Comparison of ENCODE assay signal across 23 mouse cellular contexts in genomic region chr6:54432191-54432590, GRCm38 (mm10). TPM values are rescaled to one million over a fixed set of nuclear protein-coding genes. Genes with fewer than 3 reads are reported as not detected.
DNase-seq lines count a peak whose midpoint lies in the region; ATAC-seq and TF ChIP-seq lines count a peak whose summit lies in the region.
"Had no signal": no experiment of that assay in that cellular context is flagged by ENCODE, and none has a peak within 500 bp of the region (broad histone marks: within the 10 kb centered on the region; RNA-seq: fewer than 3 reads in every experiment).

No protein-coding gene starts in this region.

- ATAC-seq in hindbrain, postnatal 0 days = no peak
- no peak for ATAC-seq in hindbrain, embryonic 16.5 days
- ATAC-seq: intestine, embryonic 16.5 days; midbrain, embryonic 15.5 days had no signal

- H3K4me2 ChIP-seq in hindbrain, postnatal 0 days (ENCODE audit: low read depth, low read length) = peak overlapping the region; percentile 27; the same call in 1 of the 2 replicates
- no peak overlapping the region; the same call in 1 of the 2 replicates for H3K4me2 ChIP-seq in hindbrain, embryonic 16.5 days (ENCODE audit: low read length)
- H3K4me2 ChIP-seq: limb, embryonic 15.5 days; liver, embryonic 15.5 days; lung, embryonic 14.5 days had no signal

- no peak for TF ChIP-seq POLR2A in cerebellum, adult 2 months (IDR thresholded peaks at IDR 0.05; ENCODE audit: borderline replicate concordance, insufficient read depth, low read length)
- no peak for TF ChIP-seq POLR2A in cortical plate, adult 2 months (IDR thresholded peaks at IDR 0.05; ENCODE audit: extremely low read depth, insufficient read depth, low read length)

- no peaks in the 10 kb centered on the region for H3K27me3 ChIP-seq in cerebellum, adult 2 months (ENCODE audit: control insufficient read depth, insufficient read depth, low read length)
- no peaks in the 10 kb centered on the region for H3K27me3 ChIP-seq in hindbrain, postnatal 0 days (ENCODE audit: insufficient read depth, low read length)
- no peaks in the 10 kb centered on the region for H3K27me3 ChIP-seq in hindbrain, embryonic 16.5 days (replicated peaks; ENCODE audit: control insufficient read depth, insufficient read depth, low read length)
- H3K27me3 ChIP-seq: midbrain, embryonic 15.5 days had no signal

- no peak for TF ChIP-seq CTCF in cerebellum, adult 2 months (IDR thresholded peaks at IDR 0.05; ENCODE audit: borderline replicate concordance, insufficient read depth, low read depth, low read length)
- TF ChIP-seq CTCF in hindbrain, postnatal 0 days (IDR thresholded peaks at IDR 0.05; ENCODE audit: low read depth) = no peak
- no peak for TF ChIP-seq CTCF in cortical plate, adult 2 months (IDR thresholded peaks at IDR 0.05; ENCODE audit: extremely low read depth, insufficient read depth, low read length)

- H3K36me3 ChIP-seq in hindbrain, postnatal 0 days (ENCODE audit: insufficient read depth, low read length) = no peaks in the 10 kb centered on the region
- no peaks in the 10 kb centered on the region for H3K36me3 ChIP-seq in hindbrain, embryonic 16.5 days (ENCODE audit: control insufficient read depth, insufficient read depth, low read length)
- H3K36me3 ChIP-seq: G1E; limb, embryonic 10.5 days; limb, embryonic 15.5 days; liver, embryonic 15.5 days; midbrain, embryonic 15.5 days had no signal

- no peak overlapping the region for H3K27ac ChIP-seq in cerebellum, adult 2 months (ENCODE audit: insufficient read depth, low read length)
- H3K27ac ChIP-seq in hindbrain, postnatal 0 days = no peak overlapping the region
- H3K27ac ChIP-seq in hindbrain, embryonic 16.5 days (ENCODE audit: low read depth, low read length) = no peak overlapping the region
- H3K27ac ChIP-seq in cortical plate, adult 2 months (ENCODE audit: insufficient read depth, low read length) = 0 out of 2 replicates have a peak overlapping the region, but pooled peaks have one; percentile 9
- H3K27ac ChIP-seq: kidney, postnatal 0 days; limb, embryonic 10.5 days; limb, embryonic 15.5 days; liver, embryonic 15.5 days; midbrain, embryonic 15.5 days had no signal

- no peak overlapping the region for H3K9ac ChIP-seq in hindbrain, postnatal 0 days (replicated peaks; ENCODE audit: low read length)
- H3K9ac ChIP-seq in hindbrain, embryonic 16.5 days (ENCODE audit: low read depth, low read length) = no peak overlapping the region
- H3K9ac ChIP-seq: limb, embryonic 15.5 days; liver, embryonic 15.5 days; lung, embryonic 14.5 days; midbrain, embryonic 15.5 days had no signal

- H3K4me3 ChIP-seq in cerebellum, adult 2 months (replicated peaks; ENCODE audit: insufficient read depth, low read depth, low read length) = no peak overlapping the region
- H3K4me3 ChIP-seq in hindbrain, postnatal 0 days (ENCODE audit: low read length) = no peak overlapping the region
- H3K4me3 ChIP-seq in hindbrain, embryonic 16.5 days (ENCODE audit: low read length) = no peak overlapping the region
- H3K4me3 ChIP-seq in cortical plate, adult 2 months (ENCODE audit: insufficient read depth, low read length) = peak overlapping the region; percentile 90; the same call in 1 of the 2 replicates
- H3K4me3 ChIP-seq: erythroblast, embryonic 14.5 days; limb, embryonic 10.5 days; limb, embryonic 15.5 days; liver, embryonic 15.5 days; midbrain, embryonic 15.5 days had no signal

- H3K4me1 ChIP-seq in cerebellum, adult 2 months (ENCODE audit: control insufficient read depth, insufficient read depth, low read length) = peaks cover 25% of the 10 kb centered on the region
- 0 out of 2 replicates have a peak, but pooled peaks cover 5% of the 10 kb centered on the region for H3K4me1 ChIP-seq in hindbrain, postnatal 0 days (ENCODE audit: insufficient read depth, low read length)
- peaks cover 23% of the 10 kb centered on the region for H3K4me1 ChIP-seq in hindbrain, embryonic 16.5 days (ENCODE audit: control insufficient read depth, insufficient read depth, low read depth, low read length)
- peaks cover 9% of the 10 kb centered on the region for H3K4me1 ChIP-seq in cortical plate, adult 2 months (ENCODE audit: control insufficient read depth, insufficient read depth, low read length)

- 74% methylated on average over 9 of the region's 9 CpGs for WGBS in cerebellum, adult 2 months
- WGBS in hindbrain, postnatal 0 days = 81% methylated on average over 9 of the region's 9 CpGs
- WGBS in hindbrain, embryonic 16.5 days = 79% methylated on average over 9 of the region's 9 CpGs

- no peaks in the 10 kb centered on the region for H3K9me3 ChIP-seq in hindbrain, postnatal 0 days (ENCODE audit: low read length)
- no peaks in the 10 kb centered on the region for H3K9me3 ChIP-seq in hindbrain, embryonic 16.5 days (ENCODE audit: control insufficient read depth, low read length)
- H3K9me3 ChIP-seq: limb, embryonic 10.5 days; limb, embryonic 15.5 days; liver, embryonic 15.5 days; midbrain, embryonic 15.5 days had no signal

- peak; percentile 19 for DNase-seq in cerebellum, adult 9-10 months
- DNase-seq in cerebellum, adult 2 months = no peak
- peak; percentile 52 for DNase-seq in heart, adult 11 months
- no peak for DNase-seq in heart, adult 8-10 months (ENCODE audit: low spot score)
- DNase-seq in hindbrain, postnatal 0 days (ENCODE audit: low spot score) = no peak
- DNase-seq: adrenal gland, adult 8-10 months; gastrocnemius, postnatal 25 days; kidney, adult 8-10 months; kidney, postnatal 4 days; lung, embryonic 14.5 days; thymus, adult 2 months; thymus, postnatal 36 days had no signal

RNA-seq across cellular contexts. Expression of gene Wipf3, which starts 2.8 kb away (rescaled TPM):
- 19.7 and 21.6 TPM in 2 replicates for polyA plus RNA-seq in cerebellum, adult 2 months (2012; rRNA removed)
- total RNA-seq in heart, adult 8-10 months (2022) = 10 to 100 TPM; 28.5 to 45.5 (median 37.8) TPM
- 1.4 and 4.2 TPM in 2 replicates for total RNA-seq in hindbrain, postnatal 0 days (2014; rRNA removed)
- polyA plus RNA-seq in hindbrain, postnatal 0 days (2015; fragmentation: Nextera tagmentation; extraction: Ambion mirVana) = 1.0 TPM in 2 replicates
- polyA plus RNA-seq in hindbrain, embryonic 16.5 days (2015; fragmentation: Nextera tagmentation; extraction: Ambion mirVana) = 2.3 and 2.5 TPM in 2 replicates
- polyA plus RNA-seq in cortical plate, adult 2 months (2012; rRNA removed) = 46.6 and 72.7 TPM in 2 replicates
- total RNA-seq: common myeloid progenitor, adult 5-6 weeks had no signal
- polyA plus RNA-seq: erythroblast, embryonic 14.5 days; G1E had no signal

Comparison
In these comparisons a context has a peak if more than half of its experiments do, and no peak if none do; other contexts are left out.
1. DNase-seq: peak in cerebellum, adult 9-10 months (single experiment) and heart, adult 11 months (single experiment); none in cerebellum, adult 2 months (0 of 2), heart, adult 8-10 months (single experiment) and hindbrain, postnatal 0 days (single experiment).